Mouse (Mus musculus): ENCODE results near the gene Ano2.

DNA sequence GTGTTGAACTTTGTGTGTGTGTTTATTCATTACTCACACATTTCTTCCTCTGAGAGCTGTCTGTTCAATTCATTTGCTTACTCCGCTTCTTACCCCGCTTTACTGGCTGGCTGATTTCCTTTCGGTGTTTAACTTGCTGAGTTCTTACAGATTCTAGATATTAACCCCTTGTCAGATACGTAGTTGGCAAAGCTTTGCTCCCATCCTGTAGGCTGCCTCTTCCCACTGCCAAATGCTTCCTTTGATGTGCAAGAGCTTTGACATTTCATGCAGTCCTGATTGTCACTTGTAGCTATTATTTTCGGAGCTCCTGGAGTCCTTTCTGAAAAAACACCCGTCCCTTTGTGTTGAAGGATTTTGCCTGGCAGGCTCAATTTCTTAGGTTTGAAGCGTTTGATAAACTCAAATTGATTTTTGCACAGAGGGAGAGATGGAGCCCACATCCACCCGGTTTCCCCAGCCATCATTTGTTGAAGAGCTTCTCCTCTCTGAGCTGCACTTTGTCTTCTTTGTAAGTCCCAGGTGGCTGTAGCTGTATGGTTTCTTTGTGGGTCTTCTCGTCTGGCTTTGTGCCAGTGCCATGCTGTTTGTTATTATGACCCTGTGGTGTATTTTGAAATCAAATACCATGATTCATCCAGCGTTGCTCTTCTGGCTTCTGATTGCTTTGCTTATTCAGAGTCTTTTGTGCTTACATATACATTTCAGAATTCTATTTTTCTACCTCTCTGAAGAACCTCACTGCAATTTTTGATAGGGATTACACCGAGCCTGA is 47.5 kb downstream of the Ano2 start:
- no peak for TF ChIP-seq CTCF (IDR thresholded peaks at IDR 0.05; ENCODE audit: low read depth)
- no peak for TF ChIP-seq EP300 (IDR thresholded peaks at IDR 0.05; ENCODE audit: low read depth)

Data from liver, embryonic 14.5 days (tissue).